20 mouse cellular contexts compared by ENCODE assay signal in genomic region chr14:77248426-77248825, GRCm38 (mm10).
DNase-seq lines count a peak whose midpoint lies in the region; ATAC-seq and TF ChIP-seq lines count a peak whose summit lies in the region.
"Had no signal": no experiment of that assay in that cellular context is flagged by ENCODE, and none has a peak within 500 bp of the region (broad histone marks: within the 10 kb centered on the region; RNA-seq: fewer than 3 reads in every experiment).

No protein-coding gene starts in this region.

- no peak for TF ChIP-seq POLR2A in embryonic fibroblast, embryonic 13.5 days (IDR thresholded peaks at IDR 0.05; ENCODE audit: low read depth, low read length)

- H3K4me1 ChIP-seq in embryonic fibroblast, embryonic 13.5 days (ENCODE audit: control insufficient read depth, insufficient read depth, low read length), result no peaks in the 10 kb centered on the region; the same call in none of the 2 replicates
- H3K4me1 ChIP-seq: liver, embryonic 13.5 days; lung, embryonic 15.5 days had no signal

- no peak for DNase-seq in frontal cortex, postnatal 14 days (ENCODE audit: low spot score in 2 of 2)
- DNase-seq in layer of hippocampus, adult 9-11 months, result peak; percentile 30
- DNase-seq in layer of hippocampus, postnatal 25 days (ENCODE audit: extremely low spot score in 1 of 2, low spot score in 1 of 2), result no peak
- peak; percentile 13 for DNase-seq in NIH3T3 (ENCODE audit: low read depth)
- no peak for DNase-seq in adrenal gland, adult 8-10 months
- DNase-seq: adrenal gland, postnatal 10 days; cerebellum, postnatal 10 days; heart, adult 18-20 months; kidney, postnatal 4 days; liver, embryonic 13.5 days; retina, postnatal 1 day; thymus, postnatal 25 days had no signal

- no peak overlapping the region for H3K4me3 ChIP-seq in embryonic fibroblast, embryonic 13.5 days (ENCODE audit: insufficient read depth, low read length)
- H3K4me3 ChIP-seq: limb, embryonic 12.5 days; liver, embryonic 13.5 days; lung, embryonic 15.5 days; midbrain, embryonic 15.5 days had no signal

- peak overlapping the region; percentile 29 for H3K27ac ChIP-seq in embryonic fibroblast, embryonic 13.5 days (ENCODE audit: insufficient read depth, low read length)
- H3K27ac ChIP-seq: liver, embryonic 13.5 days; lung, embryonic 15.5 days; midbrain, embryonic 15.5 days; stomach, postnatal 0 days had no signal

- TF ChIP-seq CTCF in embryonic fibroblast, embryonic 13.5 days (IDR thresholded peaks at IDR 0.05; ENCODE audit: borderline replicate concordance, insufficient read depth, low read length), result no peak

- peak; percentile 90 for ATAC-seq in frontal cortex, adult (ENCODE audit: low TSS enrichment)
- ATAC-seq: CD4-positive, CD25-positive, alpha-beta regulatory T cell, adult 4 months; inflammation-experienced regulatory T-cells, adult 6 months; midbrain, embryonic 15.5 days had no signal

Comparison
In these comparisons a context has a peak if more than half of its experiments do, and no peak if none do; other contexts are left out.
1. DNase-seq: peak in layer of hippocampus, adult 9-11 months (single experiment) and NIH3T3 (single experiment); none in frontal cortex, postnatal 14 days (0 of 2), layer of hippocampus, postnatal 25 days (0 of 2) and adrenal gland, adult 8-10 months (single experiment).